Mouse (Mus musculus) macrophage (primary cell): ENCODE measurements around the gene Spesp1. TPM values are rescaled to one million over a fixed set of nuclear protein-coding genes. Genes with fewer than 3 reads are reported as not detected.

Experiments
- H3K27ac ChIP-seq: fragments of 350-480 bp; formaldehyde crosslinking; 2 replicates; pipeline ENCODE4 v1.9.0; 2021
- H3K36me3 ChIP-seq: fragments of 350-480 bp; formaldehyde crosslinking; 2 replicates; pipeline ENCODE4 v1.9.0; 2021; ENCODE audit errors: inconsistent target
- H3K4me3 ChIP-seq: fragments of 350-480 bp; formaldehyde crosslinking; 2 replicates; pipeline ENCODE4 v1.9.0; 2021; ENCODE audit errors: inconsistent target
- H3K79me2 ChIP-seq: fragments of 350-480 bp; formaldehyde crosslinking; 2 replicates; pipeline ENCODE4 v1.9.0; 2021; ENCODE audit errors: inconsistent target
- WGBS: methylation state at CpG from one replicate; pipeline ENCODE4 v1.1.7; 2026; ENCODE audit warnings: inconsistent platforms; ENCODE audit not compliant: missing documents; 5-methylcytosine and 5-hydroxymethylcytosine counted together
- polyA plus RNA-seq: library from polyadenylated mRNA; stranded (reverse); fragments of 250-400 nt; gene quantifications from 3 replicates; pipeline ENCODE4 v1.2.4, GENCODE M21; 2018; ENCODE audit warnings: inconsistent platforms

Gene Spesp1
- polyA plus RNA-seq, 1 experiment from 2014 or later: not detected

GRCm38 (mm10) chr9:62231046-62231445 is 51.0 kb downstream of the Spesp1 start:
- Histone ChIP-seq H3K4me3 (no peak overlapping the region), H3K27ac (no peak overlapping the region), H3K79me2 (no peaks in the 10 kb centered on the region), H3K36me3 (no peaks in the 10 kb centered on the region)
- 95% methylated on average over 3 of the region's 3 CpGs for WGBS

- no peaks in the 10 kb centered on the region for H3K79me2 ChIP-seq
- 83% methylated on average over 1 of the region's 2 CpGs for WGBS
- no peak overlapping the region for H3K4me3 ChIP-seq
- H3K27ac ChIP-seq: no peak overlapping the region
- H3K36me3 ChIP-seq: no peaks in the 10 kb centered on the region
Measured at GRCm38 (mm10) chr9:62229985-62230384, 52.0 kb downstream of the Spesp1 start.

- Histone ChIP-seq H3K79me2 (no peaks in the 10 kb centered on the region), H3K27ac (no peak overlapping the region), H3K36me3 (no peaks in the 10 kb centered on the region), H3K4me3 (no peak overlapping the region)
- WGBS: 20% methylated on average over 10 of the region's 10 CpGs
Measured at GRCm38 (mm10) chr9:62222481-62222880, 59.5 kb downstream of the Spesp1 start.

GRCm38 (mm10) chr9:62222029-62222428 is 60.0 kb downstream of the Spesp1 start:
- H3K27ac ChIP-seq: no peak overlapping the region
- no peak overlapping the region for H3K4me3 ChIP-seq
- H3K36me3 ChIP-seq: no peaks in the 10 kb centered on the region
- no peaks in the 10 kb centered on the region for H3K79me2 ChIP-seq
- WGBS: 78% methylated on average over 2 of the region's 2 CpGs

Other genes starting within 250 kb of the Spesp1 start
- gene Glce, start 159.6 kb downstream of the Spesp1 start, polyA plus RNA-seq: 9.6 to 13.4 TPM (median 10.4 TPM) in 3 replicates
- 295 to 1,273 TPM (median 320 TPM) in 3 replicates for gene Anp32a, start 59.1 kb upstream of the Spesp1 start, polyA plus RNA-seq